Mouse (Mus musculus) T-cell, adult 2 months (primary cell): ENCODE results near the gene Cep19.
"Not testable (repeated sequence)": the region's sequence is repeated elsewhere in the genome, so short reads cannot be mapped to it uniquely, and the experiment has no call there.

ENCODE experiments used
- DNase-seq: peaks from one replicate; pipeline ENCODE4 v3.0.0; 2022; ENCODE audit warnings: low spot score

Cep19 gene

GRCm38 (mm10) chr16:32099638-32100150 lies at the start of gene Cep19, which contains the start of gene Pigx:
Gene Cep19 (plus strand): TSS chr16:32099800.
Gene Pigx (minus strand): TSS chr16:32099740.
- peak; percentile 88 for DNase-seq

DNA sequence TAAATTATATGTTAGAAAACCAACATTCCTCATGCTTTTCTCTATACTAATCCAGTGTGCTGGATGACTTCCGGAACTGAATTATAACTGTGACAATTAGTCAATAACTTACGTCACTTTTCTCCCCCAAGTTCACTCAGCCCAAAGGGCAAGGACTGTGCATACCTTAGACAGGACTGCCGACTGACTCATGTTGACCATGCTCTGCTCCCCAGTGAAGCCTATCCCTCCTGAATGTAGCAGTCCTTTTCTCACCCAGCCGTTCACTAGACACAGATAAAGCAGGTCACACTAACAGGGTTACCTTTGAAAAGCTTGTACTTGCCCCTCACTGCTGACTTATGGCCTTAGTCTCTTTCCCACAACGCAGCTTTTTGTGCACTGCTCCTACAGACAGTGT lies 40.8 kb upstream of the Cep19 start:
- DNase-seq: no peak

DNA sequence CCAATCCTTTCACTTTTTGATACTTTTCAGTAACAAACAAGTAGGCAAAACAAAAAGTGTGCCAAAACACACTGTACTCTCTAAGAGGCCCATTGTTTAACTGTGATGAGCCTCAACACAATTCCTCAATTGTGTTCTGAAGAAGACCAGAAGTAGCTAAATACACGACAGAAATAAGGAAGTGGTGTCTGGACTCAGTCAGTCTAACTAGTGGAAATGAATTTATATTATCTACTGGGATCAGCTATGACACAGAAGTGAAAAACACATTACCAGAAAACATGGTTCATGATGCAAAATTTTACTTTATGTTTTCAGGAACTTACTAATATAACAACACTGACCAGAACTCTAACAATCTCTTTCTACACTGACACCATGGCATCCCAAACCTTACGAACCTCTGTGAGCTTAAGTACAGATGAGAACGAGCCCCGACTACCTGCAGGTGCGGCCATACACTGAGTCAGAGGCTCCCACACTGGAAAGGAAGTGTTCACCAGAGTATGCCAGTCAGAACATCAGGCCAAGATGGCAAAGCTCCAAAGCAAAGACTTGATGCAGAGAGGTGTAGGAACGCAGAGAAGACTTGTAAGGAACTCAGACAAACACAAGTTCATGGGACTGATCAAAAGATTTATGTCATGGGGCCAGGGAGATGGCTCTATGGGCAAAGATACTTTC lies 39.6 kb upstream of the Cep19 start:
- DNase-seq: peak; percentile 48

DNA sequence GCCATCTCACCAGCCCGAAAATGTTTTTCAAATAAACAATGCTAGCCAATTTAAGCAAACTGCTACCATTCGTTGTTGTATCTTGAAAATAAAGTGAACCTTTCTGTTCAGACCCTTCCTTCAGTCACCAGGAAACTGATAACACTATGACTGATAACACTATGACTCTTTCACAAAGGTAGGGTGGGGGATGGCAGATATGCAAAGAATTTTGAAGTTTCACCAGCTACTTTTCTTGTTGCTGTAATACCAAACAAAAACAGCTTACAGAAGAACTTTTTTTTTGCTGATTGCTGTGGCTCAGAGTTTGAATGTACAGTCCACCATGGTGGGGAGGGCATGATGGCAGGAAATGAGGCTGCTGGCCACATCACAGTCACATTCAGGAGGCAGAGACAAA lies 37.4 kb upstream of the Cep19 start:
- peak; percentile 34 for DNase-seq

GRCm38 (mm10) chr16:32063900-32064299 lies 35.7 kb upstream of the Cep19 start:
- DNase-seq: no peak

- no peak for DNase-seq
These were observed 32.7 kb upstream of the Cep19 start for GRCm38 (mm10) chr16:32066899-32067298.

GRCm38 (mm10) chr16:32068389-32069300 lies 31.0 kb upstream of the Cep19 start:
- no peak for DNase-seq

GRCm38 (mm10) chr16:32070070-32070469 lies 29.5 kb upstream of the Cep19 start:
- not testable (repeated sequence) for DNase-seq

DNA sequence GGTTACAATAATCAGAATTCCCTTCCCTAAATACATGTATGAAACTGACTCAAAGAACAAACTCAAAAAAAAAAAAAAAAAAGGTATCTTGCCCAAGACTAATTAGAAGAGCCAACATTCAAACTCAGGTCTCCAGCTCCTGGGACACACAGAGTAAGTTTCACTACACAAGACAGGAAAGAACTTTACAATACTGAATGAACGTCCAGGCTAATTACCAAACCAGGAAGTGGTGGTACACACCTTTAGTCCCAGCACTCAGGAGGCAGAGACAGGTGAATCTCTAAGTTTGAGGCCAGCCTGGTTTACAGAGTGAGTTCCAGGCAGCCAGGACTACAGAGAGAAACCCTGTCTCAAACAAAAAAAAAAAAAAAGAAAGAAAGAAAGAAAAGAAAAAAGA lies 23.8 kb upstream of the Cep19 start:
- no peak for DNase-seq

GRCm38 (mm10) chr16:32076406-32076805 lies 23.2 kb upstream of the Cep19 start:
- no peak for DNase-seq

DNA sequence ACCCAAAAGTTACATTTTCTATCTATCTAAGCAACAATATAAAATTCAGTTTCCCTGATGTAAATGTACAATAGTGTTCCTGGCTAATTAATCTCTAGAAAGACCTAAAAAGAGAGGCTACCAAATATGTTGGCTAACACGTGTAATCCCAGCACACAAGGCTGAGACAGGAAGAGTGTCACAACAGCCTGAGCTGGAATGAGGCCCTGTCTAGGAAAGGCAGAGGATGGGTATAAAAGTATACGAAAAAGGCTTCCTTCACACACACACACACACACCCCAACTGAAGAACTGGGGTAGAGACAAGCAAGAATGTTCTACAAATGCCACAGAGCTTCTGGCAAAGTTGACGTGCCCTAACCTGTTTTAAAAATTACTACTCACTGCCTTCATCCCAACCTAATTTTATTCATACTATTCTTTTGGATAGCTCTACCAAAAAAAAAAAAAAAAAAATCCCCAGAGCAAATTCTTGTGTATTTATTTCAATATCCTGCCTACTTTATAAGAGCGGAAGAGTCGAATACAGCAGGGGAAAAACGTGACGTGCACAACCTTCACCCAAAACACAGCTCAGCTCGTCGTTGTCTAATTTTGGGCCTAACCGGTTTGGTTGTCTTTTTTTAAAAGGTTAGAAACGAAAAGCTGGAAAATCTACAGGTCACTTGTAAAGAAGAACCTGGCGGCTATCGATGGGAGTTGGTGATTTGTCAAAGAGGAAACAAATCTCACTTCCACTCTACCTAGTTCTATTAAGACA lies 21.8 kb upstream of the Cep19 start:
- peak; percentile 62 for DNase-seq

DNA sequence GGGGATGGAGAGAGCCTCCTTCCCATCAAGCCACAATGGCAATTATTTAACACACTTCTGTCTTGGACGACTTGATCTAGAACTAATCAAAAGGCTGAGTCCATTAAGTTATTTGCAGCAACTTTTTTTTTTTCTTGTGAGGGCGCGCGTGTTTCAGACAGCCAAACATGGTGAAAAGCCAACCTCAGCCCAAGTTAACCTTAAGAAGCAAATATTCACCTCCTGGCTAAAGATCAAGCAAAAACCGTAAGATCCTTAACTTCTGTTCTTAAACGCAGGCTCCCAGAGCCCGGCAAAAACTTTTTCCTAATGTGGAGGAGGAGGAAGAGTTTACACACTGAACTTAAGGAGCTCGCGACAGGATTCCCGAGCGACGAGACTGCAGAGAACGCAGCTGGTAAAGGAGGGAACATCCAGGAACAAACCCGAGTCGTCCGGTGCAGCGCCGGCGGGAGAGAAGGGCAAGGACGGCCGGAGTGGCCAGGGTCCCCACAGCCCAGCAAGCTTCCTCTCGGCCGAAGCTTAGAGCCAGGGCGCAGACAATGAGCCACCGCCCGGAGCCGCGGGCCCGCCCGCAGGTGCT lies 21.1 kb upstream of the Cep19 start:
- peak; percentile 20 for DNase-seq

DNA sequence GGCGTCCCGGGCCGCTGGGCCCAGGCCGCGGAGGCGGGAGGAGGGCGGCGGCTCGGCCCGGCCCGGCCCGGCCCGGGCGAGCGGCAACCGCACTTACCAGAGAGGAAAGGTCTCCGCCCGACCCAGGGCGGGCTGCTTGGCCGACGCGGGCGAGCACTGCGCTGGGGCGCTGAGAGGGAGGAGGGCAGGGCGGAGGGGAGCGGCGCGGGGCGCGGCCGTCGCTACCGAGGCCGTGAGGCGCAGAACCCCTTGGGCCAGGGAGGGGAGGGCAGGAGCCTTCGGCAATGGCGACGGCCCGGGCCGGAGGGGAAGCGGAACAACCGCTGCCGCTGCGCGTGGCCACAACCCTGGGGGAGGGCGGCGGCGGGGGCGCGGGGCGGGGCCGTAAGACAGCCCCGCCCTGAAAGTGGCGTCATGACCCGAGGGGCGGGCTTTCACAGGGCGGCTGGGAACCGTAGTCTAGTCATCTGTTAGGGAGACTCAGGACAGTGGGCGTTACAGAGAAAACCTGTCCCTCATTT lies 20.5 kb upstream of the Cep19 start, which contains the start of gene Pak2:
TSS of gene Pak2 (minus strand) at position 352 of the 521 bp plus-strand sequence.
- DNase-seq: peak; percentile 82

DNA sequence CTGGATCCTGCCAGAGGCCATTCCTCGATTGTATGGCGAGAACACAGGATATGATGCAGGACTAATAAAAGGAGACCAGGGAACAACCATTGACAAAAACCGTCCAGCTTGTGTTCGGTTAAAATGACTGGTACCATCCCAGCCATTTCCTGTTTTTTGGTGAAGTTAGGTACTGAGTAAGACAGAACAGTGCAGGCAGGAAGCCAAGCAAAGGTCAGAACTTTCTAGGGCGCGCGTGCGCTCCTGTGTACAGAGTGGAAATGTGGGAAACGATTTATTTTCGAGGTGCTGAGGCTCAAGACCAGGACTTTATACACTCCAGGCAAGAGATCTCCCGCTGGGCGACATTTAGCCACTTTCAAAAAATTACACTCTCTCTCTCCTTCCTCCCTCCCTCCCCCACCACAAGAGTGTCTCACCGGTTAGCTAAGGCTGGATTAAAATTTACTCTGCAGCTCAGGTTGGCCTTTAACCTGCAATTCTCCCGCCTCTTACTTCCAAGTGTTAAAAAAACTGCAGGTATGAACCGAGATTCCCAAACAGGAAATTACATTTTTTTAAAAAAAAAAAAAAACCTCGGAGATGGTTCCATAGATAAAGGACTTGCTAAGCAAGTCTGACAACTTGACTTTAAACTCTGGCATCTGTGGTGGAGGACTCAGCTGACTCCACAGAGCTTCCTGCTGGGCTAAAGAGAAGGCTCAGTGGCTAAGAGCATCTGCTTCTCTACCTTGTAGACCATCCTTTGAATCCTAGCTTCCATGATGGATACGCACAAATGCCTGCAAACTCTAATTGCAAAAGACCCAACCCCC lies 11.8 kb upstream of the Cep19 start:
- peak; percentile 57 for DNase-seq

DNA sequence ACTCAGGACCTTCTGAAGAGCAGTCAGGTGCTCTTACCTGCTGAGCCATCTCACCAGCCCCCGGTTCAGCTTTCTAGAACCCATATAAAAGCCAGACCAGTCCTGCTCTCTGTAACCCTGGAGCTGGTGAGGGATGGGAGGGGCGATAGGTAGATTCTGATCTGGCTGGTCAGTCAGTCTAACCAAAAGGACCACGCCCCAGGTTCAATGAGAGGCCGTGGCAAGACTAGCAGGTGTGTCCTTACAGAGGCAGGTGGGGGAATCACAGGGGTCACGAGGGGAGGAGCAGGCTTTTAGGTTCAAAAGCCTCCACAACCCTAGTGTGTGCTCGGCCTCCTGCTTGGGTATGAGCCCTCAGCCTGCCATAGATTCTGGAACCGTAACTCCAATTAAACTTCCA lies 8.1 kb upstream of the Cep19 start:
- no peak for DNase-seq

- not testable (repeated sequence) for DNase-seq
These were observed 1.8 kb upstream of the Cep19 start for GRCm38 (mm10) chr16:32097757-32098156.

DNA sequence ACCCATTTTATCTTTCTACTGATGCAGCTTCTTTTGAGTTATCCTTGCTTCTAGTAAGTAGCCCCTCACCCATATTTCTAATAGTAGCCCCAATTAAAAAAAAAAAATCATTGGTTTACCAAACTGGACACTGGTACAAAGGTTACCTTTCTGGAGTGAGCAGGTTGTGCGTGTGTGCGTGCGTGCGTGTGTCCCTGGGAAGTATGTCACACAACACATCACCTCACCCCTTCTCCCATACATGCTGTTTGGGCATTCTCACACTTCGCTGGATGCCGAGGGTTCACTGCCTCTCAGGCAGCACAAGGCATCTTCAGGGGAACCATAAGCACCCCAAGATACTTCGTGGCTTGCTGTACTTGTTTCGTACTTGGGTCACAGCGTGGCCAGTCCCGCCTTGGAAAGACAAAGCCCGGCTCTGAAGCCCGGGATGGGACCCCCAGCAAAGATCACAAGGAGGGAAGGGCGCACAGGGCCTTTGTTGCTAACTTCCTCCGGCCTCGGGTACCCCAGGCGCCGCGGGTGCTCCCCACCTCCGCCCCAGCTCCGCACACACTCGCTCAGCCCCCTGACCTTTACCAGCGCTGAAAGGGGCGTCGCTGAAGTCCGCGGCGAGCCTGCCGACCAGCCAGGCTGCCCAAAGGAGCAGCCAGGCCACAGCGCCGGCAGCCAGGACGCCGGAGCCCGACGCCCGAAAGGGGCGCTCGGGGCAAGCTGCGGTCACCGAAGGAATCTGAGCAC lies 533 bp upstream of the Cep19 start:
- no peak for DNase-seq

GRCm38 (mm10) chr16:32102295-32102694 lies 2.7 kb downstream of the Cep19 start:
- no peak for DNase-seq

DNA sequence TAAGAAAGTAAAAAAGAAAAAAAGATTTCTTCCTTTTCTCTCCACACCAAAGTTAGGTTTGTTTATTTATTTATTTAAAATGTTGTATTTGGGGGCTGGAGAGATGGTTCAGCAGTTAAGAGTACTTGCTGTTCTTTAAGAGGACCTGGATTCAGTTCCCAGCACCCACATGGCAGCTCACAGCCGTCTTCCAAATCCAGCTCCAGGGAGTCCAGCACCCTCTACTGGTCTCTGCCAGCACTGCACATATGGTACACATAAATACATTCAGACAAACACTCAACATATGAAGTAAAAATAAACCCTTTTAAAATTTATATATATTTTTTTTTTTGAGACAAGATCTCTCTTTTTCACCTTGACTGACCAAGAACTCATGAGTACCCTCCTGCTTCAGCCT lies 6.1 kb downstream of the Cep19 start:
- DNase-seq: no peak
